ENCODE assay signal across 9 mouse cellular contexts in the genomic region with DNA sequence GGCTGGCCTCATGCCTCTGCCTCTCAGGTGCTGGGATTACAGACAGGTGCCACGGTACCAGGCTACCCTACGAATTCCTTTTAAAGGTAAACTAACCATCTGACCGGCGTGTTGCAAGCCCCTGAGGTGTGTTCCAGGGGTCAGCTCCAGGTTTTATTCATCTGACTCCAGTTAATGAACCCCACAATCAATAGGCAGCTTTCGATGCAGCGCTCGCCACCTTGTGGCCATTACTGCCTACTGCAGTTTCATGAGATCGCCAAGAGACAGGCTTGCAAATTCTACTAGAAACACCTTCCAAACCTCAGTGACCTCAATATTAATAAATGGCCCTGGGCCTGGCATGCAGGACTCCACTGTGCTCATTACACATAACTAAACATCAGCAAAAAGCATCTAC. TPM values are rescaled to one million over a fixed set of nuclear protein-coding genes. Genes with fewer than 3 reads are reported as not detected.
A peak's percentile ranks its signal among the peaks of the same experiment; 100 is the strongest.
DNase-seq lines count a peak whose midpoint lies in the region; ATAC-seq lines count a peak whose summit lies in the region.
"Had no signal": no experiment of that assay in that cellular context is flagged by ENCODE, and none has a peak within 500 bp of the region (broad histone marks: within the 10 kb centered on the region; RNA-seq: fewer than 3 reads in every experiment).

No protein-coding gene starts in this region.

- H3K36me3 ChIP-seq in neural tube, embryonic 15.5 days, result no peaks in the 10 kb centered on the region
- H3K36me3 ChIP-seq in liver, embryonic 11.5 days (ENCODE audit: control insufficient read depth, insufficient read depth, low read length), result no peaks in the 10 kb centered on the region
- H3K36me3 ChIP-seq: heart, embryonic 15.5 days had no signal

- no peak overlapping the region for H3K27ac ChIP-seq in neural tube, embryonic 15.5 days (replicated peaks)
- H3K27ac ChIP-seq in liver, embryonic 11.5 days (ENCODE audit: low read depth, low read length), result no peak overlapping the region
- H3K27ac ChIP-seq: heart, embryonic 15.5 days had no signal

- peak; percentile 63 for DNase-seq in neural tube, embryonic 10.5 days (ENCODE audit: extremely low spot score, low spot score)
- DNase-seq in adrenal gland, postnatal 10 days, result peak; percentile 73
- peak; percentile 68 for DNase-seq in embryo, embryonic 11 days
- DNase-seq in induced T-regulatory cell, adult 2 months (ENCODE audit: low read depth), result peak; percentile 59
- DNase-seq in liver, embryonic 11.5 days (ENCODE audit: low spot score), result peak; percentile 46
- peak; percentile 70 for DNase-seq in retina, postnatal 1 day

- H3K4me2 ChIP-seq in neural tube, embryonic 15.5 days, result no peak overlapping the region
- H3K4me2 ChIP-seq in liver, embryonic 11.5 days, result no peak overlapping the region
- H3K4me2 ChIP-seq: heart, embryonic 15.5 days had no signal

- WGBS in neural tube, embryonic 15.5 days, result 16% methylated on average over 8 of the region's 8 CpGs
- 18% methylated on average over 8 of the region's 8 CpGs for WGBS in liver, embryonic 11.5 days

- no peaks in the 10 kb centered on the region for H3K9me3 ChIP-seq in neural tube, embryonic 15.5 days (replicated peaks)
- no peaks in the 10 kb centered on the region for H3K9me3 ChIP-seq in liver, embryonic 11.5 days (ENCODE audit: control insufficient read depth, low read length)
- H3K9me3 ChIP-seq: heart, embryonic 15.5 days had no signal

- no peak overlapping the region for H3K4me3 ChIP-seq in neural tube, embryonic 15.5 days (replicated peaks)
- H3K4me3 ChIP-seq in liver, embryonic 11.5 days (ENCODE audit: low read depth, low read length), result no peak overlapping the region
- H3K4me3 ChIP-seq: heart, embryonic 15.5 days had no signal

- ATAC-seq in neural tube, embryonic 15.5 days (ENCODE audit: low FRiP score), result no peak; the same call in 1 of the 2 replicates
- no peak for ATAC-seq in liver, embryonic 11.5 days (replicated peaks; ENCODE audit: low FRiP score)
- no peak for ATAC-seq in erythroid progenitor cell, adult 5-6 weeks (replicated peaks; ENCODE audit: low FRiP score, poor library complexity, severe bottlenecking)

- H3K27me3 ChIP-seq in neural tube, embryonic 15.5 days (replicated peaks), result no peaks in the 10 kb centered on the region
- H3K27me3 ChIP-seq in liver, embryonic 11.5 days (replicated peaks; ENCODE audit: control insufficient read depth, insufficient read depth, low read length), result no peaks in the 10 kb centered on the region
- H3K27me3 ChIP-seq: heart, embryonic 15.5 days had no signal

- no peaks in the 10 kb centered on the region for H3K4me1 ChIP-seq in neural tube, embryonic 15.5 days
- no peaks in the 10 kb centered on the region for H3K4me1 ChIP-seq in liver, embryonic 11.5 days (replicated peaks; ENCODE audit: control insufficient read depth, insufficient read depth, low read length)
- H3K4me1 ChIP-seq: heart, embryonic 15.5 days had no signal

- no peak overlapping the region for H3K9ac ChIP-seq in neural tube, embryonic 15.5 days (replicated peaks)
- no peak overlapping the region for H3K9ac ChIP-seq in liver, embryonic 11.5 days (ENCODE audit: low read depth, low read length)
- H3K9ac ChIP-seq: heart, embryonic 15.5 days had no signal

RNA-seq across cellular contexts. Expression of gene Pla2g4d, which starts 9.0 kb away (rescaled TPM):
- polyA plus RNA-seq in neural tube, embryonic 15.5 days (2015; fragmentation: Nextera tagmentation; extraction: Ambion mirVana), result 0.04 TPM in 1 of 2 replicates, not detected in the other
- total RNA-seq in adrenal gland, postnatal 10 days (2021), result under 1 TPM in 1 of 2 experiments, not detected in 1; 0.12 TPM
- polyA plus RNA-seq in liver, embryonic 11.5 days (2014; fragmentation: Nextera tagmentation; extraction: Ambion mirVana), result not detected in 2 replicates
- total RNA-seq in erythroid progenitor cell, adult 5-6 weeks (2015; ENCODE audit: low replicate concordance), result not detected in 2 replicates
- total RNA-seq in erythroid progenitor cell, adult 5-6 weeks (2017; ENCODE audit: low replicate concordance), result not detected in 2 replicates

RNA-seq across cellular contexts. Expression of gene Pla2g4f, which starts 34.0 kb away (rescaled TPM):
- 0.06 and 0.09 TPM in 2 replicates for polyA plus RNA-seq in neural tube, embryonic 15.5 days (2015; fragmentation: Nextera tagmentation; extraction: Ambion mirVana)
- under 1 TPM in 1 of 2 experiments, not detected in 1; 0.12 TPM for total RNA-seq in adrenal gland, postnatal 10 days (2021)
- polyA plus RNA-seq in liver, embryonic 11.5 days (2014; fragmentation: Nextera tagmentation; extraction: Ambion mirVana), result 0.10 TPM in 1 of 2 replicates, not detected in the other
- not detected in 2 replicates for total RNA-seq in erythroid progenitor cell, adult 5-6 weeks (2015; ENCODE audit: low replicate concordance)
- total RNA-seq in erythroid progenitor cell, adult 5-6 weeks (2017; ENCODE audit: low replicate concordance), result not detected in 2 replicates

RNA-seq across cellular contexts. Expression of gene Pla2g4e, which starts 34.8 kb away (rescaled TPM):
- 3.5 and 4.2 TPM in 2 replicates for polyA plus RNA-seq in neural tube, embryonic 15.5 days (2015; fragmentation: Nextera tagmentation; extraction: Ambion mirVana)
- 1 to 10 TPM in 1 of 2 experiments, under 1 TPM in 1; 0.99 to 3.6 TPM for total RNA-seq in adrenal gland, postnatal 10 days (2021)
- not detected in 2 replicates for polyA plus RNA-seq in liver, embryonic 11.5 days (2014; fragmentation: Nextera tagmentation; extraction: Ambion mirVana)
- total RNA-seq in erythroid progenitor cell, adult 5-6 weeks (2015; ENCODE audit: low replicate concordance), result not detected in 2 replicates
- total RNA-seq in erythroid progenitor cell, adult 5-6 weeks (2017; ENCODE audit: low replicate concordance), result not detected in 2 replicates
